Comparison of ENCODE assay signal across 13 mouse cellular contexts in genomic region chr6:112951254-112951653, GRCm38 (mm10). TPM values are rescaled to one million over a fixed set of nuclear protein-coding genes. Genes with fewer than 3 reads are reported as not detected.
A peak's percentile ranks its signal among the peaks of the same experiment; 100 is the strongest.
DNase-seq lines count a peak whose midpoint lies in the region; TF ChIP-seq lines count a peak whose summit lies in the region.
"Had no signal": no experiment of that assay in that cellular context is flagged by ENCODE, and none has a peak within 500 bp of the region (broad histone marks: within the 10 kb centered on the region; RNA-seq: fewer than 3 reads in every experiment).

No protein-coding gene starts in this region.

- H3K27me3 ChIP-seq in MEL (ENCODE audit: control insufficient read depth in 1 of 2, insufficient read depth in 2 of 2, low read length in 2 of 2), result no peaks in the 10 kb centered on the region
- H3K27me3 ChIP-seq: liver, embryonic 15.5 days had no signal

- TF ChIP-seq POLR2A in MEL (IDR thresholded peaks at IDR 0.05; ENCODE audit: control insufficient read depth in 1 of 2, insufficient read depth in 1 of 2, low read depth in 1 of 2, low read length in 2 of 2, poor library complexity in 1 of 2), result no peak

- DNase-seq in cerebellum, adult 9-10 months, result peak; percentile 65
- no peak for DNase-seq in cerebellum, adult 11 months
- DNase-seq in left cerebral cortex, adult 2 months (ENCODE audit: extremely low spot score in 1 of 2, low spot score in 2 of 2), result no peak
- DNase-seq in left cerebral cortex, adult 11 months (ENCODE audit: low spot score), result no peak
- DNase-seq in 3T3-L1 (ENCODE audit: low read depth, low spot score) (peak; percentile 25), MEL (ENCODE audit: low read depth, low spot score) (peak; percentile 63)
- no peak for DNase-seq in gastrocnemius, adult 8-10 months (ENCODE audit: low spot score in 2 of 2)
- no peak for DNase-seq in right cerebral cortex, adult 18-20 months
- DNase-seq: embryo, embryonic 11 days; heart, adult 11 months had no signal

- peaks cover 0 to 3% of the 10 kb centered on the region in 2 experiments; a peak in 1 of 4 replicates for H3K4me1 ChIP-seq in MEL (ENCODE audit: control insufficient read depth in 1 of 2, insufficient read depth in 2 of 2, low read length in 2 of 2)

- no peaks in the 10 kb centered on the region for H3K9me3 ChIP-seq in MEL (replicated peaks; ENCODE audit: insufficient read depth, low read length)
- H3K9me3 ChIP-seq: liver, embryonic 15.5 days had no signal

- peak; percentile 52 for TF ChIP-seq RAD21 in MEL (IDR thresholded peaks at IDR 0.05; ENCODE audit: low read depth, low read length)

- H3K27ac ChIP-seq in left cerebral cortex, adult 2 months, result no peak overlapping the region
- H3K27ac ChIP-seq in MEL (ENCODE audit: control insufficient read depth, low read depth, low read length), result no peak overlapping the region
- H3K27ac ChIP-seq: liver, embryonic 15.5 days; macrophage had no signal

- peak; percentile 47 for TF ChIP-seq CTCF in left cerebral cortex, adult 2 months (IDR thresholded peaks at IDR 0.05)
- peak in 2 of 3 experiments; percentile 41 to 57; a peak in 4 of 6 replicates for TF ChIP-seq CTCF in MEL (IDR thresholded peaks at IDR 0.05 in 2 of 3, conservative IDR thresholded peaks at IDR 0.05 in 1 of 3; ENCODE audit: control insufficient read depth in 1 of 3, insufficient read depth in 1 of 3, low read depth in 2 of 3, low read length in 3 of 3, poor library complexity in 1 of 3, severe bottlenecking in 1 of 3)

- H3K4me3 ChIP-seq in left cerebral cortex, adult 2 months, result no peak overlapping the region
- H3K4me3 ChIP-seq in MEL (ENCODE audit: control insufficient read depth in 1 of 2, insufficient read depth in 1 of 2, low read depth in 2 of 2, low read length in 2 of 2), result peak overlapping the region in 1 of 2 experiments; percentile 60; a peak in 1 of 4 replicates
- H3K4me3 ChIP-seq: erythroblast, embryonic 14.5 days; liver, embryonic 15.5 days had no signal

- no peak for TF ChIP-seq EP300 in MEL (IDR thresholded peaks at IDR 0.05; ENCODE audit: low read depth in 1 of 2, low read length in 2 of 2)

- intact Hi-C loops in left cerebral cortex, adult 2 months (cut with DNase I), result no loop called here

- no peaks in the 10 kb centered on the region for H3K79me2 ChIP-seq in MEL (ENCODE audit: control insufficient read depth, insufficient read depth, low read length, poor library complexity)

- peaks cover 0 to 2% of the 10 kb centered on the region in 2 experiments; a peak in 2 of 4 replicates for H3K36me3 ChIP-seq in MEL (ENCODE audit: control insufficient read depth in 1 of 2, insufficient read depth in 2 of 2, low read length in 2 of 2)
- H3K36me3 ChIP-seq: liver, embryonic 15.5 days had no signal

- H3K9ac ChIP-seq in MEL (ENCODE audit: control insufficient read depth, low read depth, low read length, poor library complexity, severe bottlenecking), result no peak overlapping the region
- H3K9ac ChIP-seq: liver, embryonic 15.5 days had no signal

TF ChIP-seq in MEL, 35 proteins besides CTCF, POLR2A, EP300 and RAD21:
- peak; percentile 38; the same call in 1 of the 2 replicates for TF ChIP-seq SMC3 (IDR thresholded peaks at IDR 0.05; ENCODE audit: low read depth, low read length)
- no peak for TF ChIP-seq ZKSCAN1 (IDR thresholded peaks at IDR 0.05; ENCODE audit: low read depth, low read length)
- TF ChIP-seq ZC3H11A (IDR thresholded peaks at IDR 0.05; ENCODE audit: low read depth, low read length), result peak; percentile 57

RNA-seq across cellular contexts. Expression of gene Srgap3, which starts 4.2 kb away (rescaled TPM):
- total RNA-seq in left cerebral cortex, adult 2 months (2021), result 100 to 1,000 TPM; 232 to 236 TPM
- 0.31 and 0.42 TPM in 2 replicates for total RNA-seq in MEL (2012; rRNA removed)
- under 1 TPM in 1 of 2 experiments, not detected in 1; 0.75 TPM for polyA plus RNA-seq in MEL (2012; ENCODE audit: insufficient read depth in 1 of 2, insufficient read length in 2 of 2, low read depth in 1 of 2, low replicate concordance in 2 of 2, missing spikeins in 1 of 2)
- under 1 TPM; 0.27 to 0.67 (median 0.48) TPM for total RNA-seq in gastrocnemius, adult 8-10 months (2022)

Comparison
In these comparisons a context has a peak if more than half of its experiments do, and no peak if none do; other contexts are left out.
1. DNase-seq: peak in cerebellum, adult 9-10 months (single experiment), 3T3-L1 (single experiment) and MEL (single experiment); none in cerebellum, adult 11 months (single experiment), left cerebral cortex, adult 2 months (0 of 2), left cerebral cortex, adult 11 months (single experiment), gastrocnemius, adult 8-10 months (0 of 2) and right cerebral cortex, adult 18-20 months (single experiment).
2. RNA of gene Srgap3, which starts 4.2 kb away (total RNA-seq): 232 to 236 TPM in left cerebral cortex, adult 2 months; 0.27 to 0.67 TPM in gastrocnemius, adult 8-10 months and 0.31 to 0.42 TPM in MEL; every median in the first group is over 100 times any median in the second.